Mouse (Mus musculus) ovary, adult 2 months (tissue): Measurements from ENCODE around the gene Elk3. TPM values are rescaled to one million over a fixed set of nuclear protein-coding genes. Genes with fewer than 3 reads are reported as not detected.

ENCODE experiments used
- polyA plus RNA-seq: library from polyadenylated mRNA; depleted of rRNA; stranded (reverse); fragments of >200 nt; gene quantifications from 2 replicates; pipeline ENCODE4 v1.2.3, GENCODE M21; 2012; rRNA removed

Elk3 gene
- 43.3 and 54.0 TPM in 2 replicates for polyA plus RNA-seq

GRCm38 (mm10) chr10:93310721-93311411 is at the start of gene Elk3:
Elk3 (minus strand) TSS chr10:93311135.

Other genes starting within 250 kb of the Elk3 start
- gene Cfap54, start 229.5 kb downstream of the Elk3 start, polyA plus RNA-seq: 2.3 and 5.0 TPM in 2 replicates
- gene Cdk17, start 150.3 kb downstream of the Elk3 start, polyA plus RNA-seq: 17.4 and 25.6 TPM in 2 replicates
- 79.2 and 159 TPM in 2 replicates for gene Lta4h, start 142.3 kb upstream of the Elk3 start, polyA plus RNA-seq
- 0.10 and 0.81 TPM in 2 replicates for gene Hal, start 177.6 kb upstream of the Elk3 start, polyA plus RNA-seq
- 0.66 and 0.96 TPM in 2 replicates for gene Amdhd1, start 228.9 kb upstream of the Elk3 start, polyA plus RNA-seq
- gene Ccdc38, start 229.5 kb upstream of the Elk3 start, polyA plus RNA-seq: not detected in 2 replicates